Mouse (Mus musculus) layer of hippocampus, adult 11-12 months (tissue): Measurements from ENCODE around the gene Rap1gap2.

ENCODE experiments used
- DNase-seq: peaks from one replicate; pipeline ENCODE4 v3.0.0; 2022; ENCODE audit warnings: low spot score

Gene Rap1gap2

DNA sequence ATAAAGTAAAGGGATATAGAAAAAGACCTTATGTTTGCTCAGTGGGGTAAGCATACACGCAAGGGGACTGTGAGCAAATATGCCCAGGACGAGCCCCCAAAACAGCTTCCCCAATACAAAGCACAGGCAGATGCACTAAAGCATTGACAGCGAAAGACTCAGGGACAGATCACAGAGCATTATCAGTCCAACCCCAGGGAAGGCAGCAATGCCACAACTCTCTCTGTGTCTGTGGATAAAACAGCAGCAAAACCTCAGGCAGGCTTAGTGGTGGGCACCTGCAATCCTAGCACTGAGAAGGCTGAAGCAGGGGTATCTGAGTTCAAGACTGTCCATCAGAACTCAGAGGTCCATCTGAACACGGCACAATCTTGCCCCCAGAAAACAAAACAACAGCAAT is 73.4 kb downstream of the Rap1gap2 start:
- no peak for DNase-seq

GRCm38 (mm10) chr11:74536140-74536842 is 74.4 kb downstream of the Rap1gap2 start:
- no peak for DNase-seq

GRCm38 (mm10) chr11:74534380-74534779 is 76.3 kb downstream of the Rap1gap2 start:
- no peak for DNase-seq

DNA sequence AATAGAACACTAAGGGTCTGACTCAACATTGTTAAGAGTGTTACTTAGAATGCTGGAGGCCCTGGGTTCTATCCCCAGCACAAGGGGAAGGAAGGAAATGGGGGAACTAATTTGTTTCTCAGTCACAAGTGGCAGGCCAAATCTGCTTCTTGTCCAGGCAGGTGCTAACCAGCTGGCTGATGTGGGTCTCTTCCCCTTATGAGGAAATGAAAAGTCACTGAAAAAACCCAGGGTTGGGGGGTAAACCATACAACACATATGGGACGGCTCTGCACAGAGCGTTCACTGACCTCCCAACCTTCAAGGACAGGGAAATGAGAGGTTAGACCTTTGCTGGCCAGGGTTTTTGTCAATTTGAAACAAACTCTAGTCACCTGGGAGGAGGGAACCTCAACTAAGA is 77.7 kb downstream of the Rap1gap2 start:
- no peak for DNase-seq

- DNase-seq: no peak
These were observed 78.3 kb downstream of the Rap1gap2 start for GRCm38 (mm10) chr11:74532401-74532800.

DNA sequence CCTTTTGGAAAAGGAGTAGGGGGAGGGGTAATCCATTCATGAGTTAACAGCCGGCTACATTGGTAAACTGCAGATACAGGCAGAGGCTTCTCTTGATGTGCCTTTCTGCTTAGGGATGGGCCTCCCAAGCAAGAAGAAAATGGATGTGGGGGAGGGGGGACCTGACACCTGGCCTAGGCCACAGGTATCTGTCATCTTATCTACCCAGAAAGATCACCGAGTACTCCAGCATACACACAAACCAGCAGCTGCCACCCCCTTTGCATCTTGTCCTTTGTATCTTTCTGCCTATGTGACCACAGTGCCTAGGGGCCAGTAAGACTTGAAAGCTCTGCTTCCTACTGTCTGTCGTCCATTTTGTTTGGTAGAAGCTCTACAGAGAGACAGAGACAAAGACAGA is 79.0 kb downstream of the Rap1gap2 start:
- no peak for DNase-seq

DNA sequence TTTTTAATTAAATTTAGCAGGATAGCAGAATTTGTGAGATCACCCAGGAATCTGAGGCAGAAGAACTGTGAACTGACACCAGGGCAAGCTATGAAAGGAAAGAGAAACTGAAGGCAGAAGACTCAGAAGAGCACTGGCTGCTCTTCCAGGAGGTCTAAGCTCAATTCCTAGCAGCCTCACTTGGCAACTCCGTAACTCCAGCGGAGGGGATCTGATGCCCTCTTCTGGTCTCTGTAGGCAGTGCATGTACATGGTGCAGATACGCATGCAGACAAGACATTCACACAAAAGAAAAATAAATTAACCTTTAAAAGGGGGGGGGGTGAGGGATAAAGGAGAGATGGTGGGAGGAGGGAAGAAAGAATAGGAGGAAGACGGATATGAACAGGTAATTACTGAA is 80.9 kb downstream of the Rap1gap2 start:
- no peak for DNase-seq

DNA sequence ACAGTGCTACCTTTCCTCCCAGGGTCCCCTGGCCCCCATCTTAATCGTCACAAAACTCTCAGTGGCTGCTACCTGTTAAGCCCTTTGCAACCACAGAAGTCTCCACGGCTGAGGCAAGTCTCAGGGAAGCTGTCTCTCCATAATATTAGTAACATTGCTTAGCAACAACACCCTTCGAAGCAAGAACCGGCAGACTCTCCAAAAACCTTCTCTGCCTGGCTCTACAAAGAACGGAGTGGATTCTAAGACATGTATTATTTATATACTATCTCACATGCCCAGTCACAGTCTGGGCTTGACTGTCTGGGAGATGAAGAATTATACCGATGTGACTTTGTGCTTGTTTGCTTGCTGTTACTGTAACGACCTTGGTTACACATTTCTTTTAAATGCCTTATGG is 83.2 kb downstream of the Rap1gap2 start:
- DNase-seq: no peak

DNA sequence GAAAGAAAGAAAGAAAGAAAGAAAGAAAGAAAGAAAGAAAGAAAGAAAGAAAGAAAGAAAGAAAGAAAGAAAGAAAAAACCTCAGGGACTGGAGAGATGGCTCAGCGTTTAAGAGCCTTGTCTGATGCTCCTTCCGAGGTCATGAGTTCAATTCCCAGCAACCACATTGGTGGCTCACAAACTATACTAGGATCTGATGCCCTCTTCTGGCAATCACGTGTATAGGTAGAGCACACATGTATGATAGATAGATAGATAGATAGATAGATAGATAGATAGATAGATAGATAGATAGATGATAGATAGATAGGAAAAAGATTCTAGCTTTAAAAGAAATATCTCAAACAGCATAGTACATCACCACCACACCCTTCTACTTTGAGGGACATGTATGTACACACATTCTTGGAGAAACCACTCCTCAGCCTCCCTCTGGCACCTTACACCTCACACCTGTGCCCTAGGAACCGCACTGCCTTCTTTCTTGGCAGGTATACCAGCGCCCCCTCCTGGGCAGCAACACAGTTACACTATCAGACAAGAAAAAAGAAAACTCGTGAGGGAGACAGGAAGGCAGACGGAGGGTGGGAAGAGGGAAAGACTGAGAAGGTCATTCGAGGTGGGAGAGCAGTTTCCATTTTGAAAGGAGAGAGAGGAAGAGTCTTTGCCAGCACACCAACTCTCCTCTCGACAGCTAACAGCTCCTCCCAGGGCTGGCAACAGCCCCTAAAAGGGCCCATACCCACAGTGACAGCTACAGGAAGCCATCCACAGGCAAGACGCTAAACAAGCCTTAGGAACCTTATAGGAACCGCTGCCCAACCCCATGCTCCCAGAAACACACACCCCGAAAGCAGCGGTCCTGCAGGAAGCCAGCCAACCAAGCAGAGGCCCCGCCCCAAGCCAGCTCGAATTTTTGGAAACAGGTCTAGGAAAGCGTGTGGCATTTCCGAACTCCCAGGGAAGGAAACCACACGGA is 84.2 kb downstream of the Rap1gap2 start:
- DNase-seq: no peak

DNA sequence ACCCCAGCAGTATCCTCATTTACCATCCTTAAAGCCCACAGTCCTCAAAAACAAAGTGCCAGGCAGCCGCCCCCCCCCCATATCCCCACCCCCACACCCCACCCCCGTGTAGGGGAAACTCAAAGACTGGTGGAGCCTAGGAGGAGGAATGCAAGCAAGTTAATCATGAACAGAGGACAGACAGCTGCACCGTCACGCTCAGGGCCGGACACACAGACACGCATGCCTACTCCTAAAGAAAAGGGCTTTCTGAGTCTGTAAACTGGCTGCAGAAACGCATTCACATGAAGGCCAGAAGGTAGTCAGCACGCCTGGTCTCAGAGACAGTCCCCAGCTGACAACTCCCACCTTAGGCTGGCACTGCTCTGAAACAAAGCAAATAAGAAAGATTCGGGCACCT is 85.1 kb downstream of the Rap1gap2 start:
- DNase-seq: no peak

DNA sequence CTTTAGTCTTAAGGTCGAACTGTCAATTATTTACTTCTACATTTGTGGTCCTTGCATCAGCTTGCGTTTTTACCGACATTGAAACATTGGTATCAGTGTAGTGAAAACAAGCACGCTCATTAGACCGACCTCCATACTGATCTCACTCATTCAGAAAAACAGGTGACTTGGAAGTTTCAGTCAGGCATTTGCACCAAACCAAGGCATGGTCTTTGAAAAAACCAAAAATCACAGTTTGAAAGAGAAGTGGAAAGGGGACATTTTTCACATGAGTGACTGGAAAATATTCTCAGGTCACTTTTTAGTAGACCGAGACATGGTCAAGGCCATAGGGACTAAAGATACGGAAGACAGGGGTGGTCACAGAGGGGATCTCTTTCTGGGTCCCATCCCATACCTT is 85.5 kb downstream of the Rap1gap2 start:
- no peak for DNase-seq

GRCm38 (mm10) chr11:74524050-74524965 is 86.4 kb downstream of the Rap1gap2 start:
- DNase-seq: no peak

GRCm38 (mm10) chr11:74523210-74523951 is 87.3 kb downstream of the Rap1gap2 start:
- no peak for DNase-seq

- DNase-seq: no peak
These were observed 88.1 kb downstream of the Rap1gap2 start for GRCm38 (mm10) chr11:74522487-74523209.

GRCm38 (mm10) chr11:74521981-74522486 is 88.7 kb downstream of the Rap1gap2 start:
- DNase-seq: peak; percentile 28

DNA sequence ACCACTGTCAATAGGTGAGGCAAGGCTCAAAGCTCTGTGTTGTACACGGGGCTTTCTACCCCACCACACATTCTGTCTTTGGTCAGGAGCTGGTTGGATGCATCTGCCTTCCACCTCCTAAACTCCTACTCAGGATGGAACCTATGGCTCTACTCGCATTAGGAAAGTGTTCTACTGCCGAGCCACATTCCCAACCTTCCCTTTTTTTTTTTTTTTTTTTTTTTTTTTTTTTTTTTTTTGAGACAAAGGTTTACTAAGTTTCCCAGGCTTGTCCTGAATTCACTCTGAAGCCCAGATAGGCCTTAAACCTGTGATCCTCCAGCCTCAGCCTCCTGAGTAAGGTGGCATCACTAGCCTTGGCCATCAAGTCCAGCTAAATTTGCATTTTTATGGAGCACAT is 90.5 kb downstream of the Rap1gap2 start:
- no peak for DNase-seq

GRCm38 (mm10) chr11:74516112-74516511 is 94.6 kb downstream of the Rap1gap2 start:
- DNase-seq: peak; percentile 74

- no peak for DNase-seq
These were observed 95.7 kb downstream of the Rap1gap2 start for GRCm38 (mm10) chr11:74515046-74515445.

- no peak for DNase-seq
These were observed 98.1 kb downstream of the Rap1gap2 start for GRCm38 (mm10) chr11:74512595-74512994.

GRCm38 (mm10) chr11:74506275-74506674 is 104.4 kb downstream of the Rap1gap2 start:
- DNase-seq: no peak
